Mouse (Mus musculus) thymus, postnatal 36 days (tissue): ENCODE data around the gene Sgcd.
A peak's percentile ranks its signal among the peaks of the same experiment; 100 is the strongest.
"Not testable (repeated sequence)": the region's sequence is repeated elsewhere in the genome, so short reads cannot be mapped to it uniquely, and the experiment has no call there.

ENCODE experiments used
- DNase-seq, 2 experiments: peaks; one replicate each; pipeline ENCODE4 v3.0.0; 2022; ENCODE audit warnings: mixed read lengths in 2 of 2

The Sgcd gene

DNA sequence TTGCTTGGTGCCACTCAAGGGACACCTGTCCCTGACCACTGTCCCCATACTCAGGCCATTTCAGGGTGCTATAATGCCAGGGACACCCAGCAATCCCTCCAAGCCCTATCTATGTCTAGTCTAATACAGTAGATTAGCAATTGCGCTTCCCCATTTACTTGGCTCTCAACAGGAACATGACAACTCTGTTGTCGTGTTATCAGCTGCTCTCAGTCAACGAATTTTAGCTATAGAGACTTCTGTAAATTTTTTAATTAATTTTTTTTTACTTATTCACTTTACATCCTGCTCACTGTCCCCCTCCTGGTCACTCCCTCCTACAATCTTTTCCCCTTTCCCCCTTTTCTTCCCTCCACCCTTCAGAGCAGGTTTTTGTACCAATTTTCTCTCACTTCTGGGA, 542.4 kb downstream of the Sgcd start:
- DNase-seq = no peak

DNA sequence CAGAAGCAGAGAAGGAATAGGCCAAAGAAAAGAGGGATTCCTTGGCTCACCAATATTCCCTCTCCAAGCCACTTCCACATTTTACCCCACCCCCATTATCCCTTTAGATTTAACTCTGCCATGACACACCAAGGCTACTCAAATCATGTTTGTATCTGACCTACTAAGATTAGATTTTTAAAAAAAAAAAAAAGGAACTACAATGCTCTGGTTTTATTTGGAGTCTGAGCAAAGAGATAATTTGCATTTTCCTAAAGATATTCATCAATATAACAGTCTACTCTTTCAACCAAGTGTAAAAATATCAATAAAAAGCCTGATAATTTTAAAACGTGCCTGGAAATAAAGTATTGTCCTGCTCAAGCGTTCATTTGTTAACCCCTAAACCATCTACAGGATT, 543.1 kb downstream of the Sgcd start:
- no peak for DNase-seq

DNA sequence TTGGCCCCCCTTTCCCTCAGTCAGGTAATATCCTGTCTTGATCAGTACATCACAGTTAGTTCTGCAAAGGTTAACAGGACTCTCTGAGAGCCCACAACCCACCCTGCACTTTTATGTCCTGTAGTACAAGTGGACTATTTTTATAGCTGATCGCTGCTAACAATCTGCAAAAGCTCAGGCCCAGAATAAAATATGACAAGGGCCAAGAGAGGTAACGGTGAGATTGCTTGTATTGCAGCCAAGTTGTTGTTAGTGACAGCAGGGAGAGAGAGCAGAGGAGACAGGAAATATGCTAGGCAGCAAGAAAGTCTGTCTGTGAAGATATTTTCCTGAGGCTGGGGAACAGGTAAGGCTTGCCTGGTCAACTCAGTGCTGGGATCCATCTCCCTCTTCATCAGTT, 546.5 kb downstream of the Sgcd start:
- DNase-seq = no peak

DNA sequence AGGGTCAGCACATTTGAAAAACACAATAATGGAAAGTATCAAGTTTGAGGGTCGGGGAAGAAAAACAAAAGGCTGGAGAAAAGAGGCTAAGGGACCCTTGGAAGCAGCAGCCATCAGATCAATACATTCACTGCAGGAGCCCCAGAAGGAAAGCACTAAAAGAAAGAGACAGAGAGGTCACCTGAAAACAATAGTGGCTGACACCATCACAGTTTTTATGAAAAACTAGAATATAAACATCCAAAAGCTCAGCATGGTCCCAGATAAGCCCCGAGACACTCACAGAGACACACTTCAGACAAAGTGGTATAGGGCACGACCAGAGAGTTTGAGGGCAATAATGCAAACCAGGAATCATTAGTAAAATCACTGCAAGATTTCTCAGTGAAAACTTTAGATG, 589.2 kb downstream of the Sgcd start:
- no peak for DNase-seq

DNA sequence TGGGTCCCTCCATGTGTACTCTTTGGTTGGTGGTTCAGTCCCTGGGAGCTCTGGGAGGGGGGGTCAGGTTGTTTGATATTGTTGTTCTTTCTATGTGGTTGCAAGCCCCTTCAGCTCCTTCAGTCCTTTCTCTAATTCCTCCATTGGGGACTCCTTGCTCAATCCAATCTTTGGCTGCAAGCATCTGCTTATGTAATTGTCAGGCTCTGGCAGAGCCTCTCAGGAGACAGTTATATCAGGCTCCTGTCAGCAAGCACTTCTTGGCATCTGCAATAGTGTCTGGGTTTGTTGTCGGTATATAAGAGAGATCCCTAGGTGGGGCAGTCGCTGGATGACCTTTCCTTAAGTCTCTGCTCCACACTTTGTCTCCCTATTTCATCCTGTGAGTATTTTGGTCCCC, 598.0 kb downstream of the Sgcd start:
- not testable (repeated sequence) for DNase-seq

DNA sequence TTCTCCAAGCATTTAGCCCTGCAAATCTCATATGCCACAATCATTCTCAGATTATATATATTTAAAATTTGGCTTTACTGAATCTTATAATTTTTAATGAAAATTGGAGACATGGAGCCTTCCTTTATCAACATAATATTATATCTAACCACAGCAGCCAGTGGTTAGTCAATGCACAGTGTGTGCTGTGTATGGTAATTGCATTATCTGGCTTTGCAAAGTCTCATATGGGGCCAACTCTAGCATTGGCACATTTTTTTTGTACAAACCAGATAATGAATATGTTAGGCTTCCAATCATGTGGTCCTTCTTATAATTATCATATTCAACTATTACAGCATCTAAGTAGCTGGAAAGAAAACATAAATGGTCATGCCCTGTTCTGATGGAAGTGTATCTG, 599.4 kb downstream of the Sgcd start:
- DNase-seq = no peak

DNA sequence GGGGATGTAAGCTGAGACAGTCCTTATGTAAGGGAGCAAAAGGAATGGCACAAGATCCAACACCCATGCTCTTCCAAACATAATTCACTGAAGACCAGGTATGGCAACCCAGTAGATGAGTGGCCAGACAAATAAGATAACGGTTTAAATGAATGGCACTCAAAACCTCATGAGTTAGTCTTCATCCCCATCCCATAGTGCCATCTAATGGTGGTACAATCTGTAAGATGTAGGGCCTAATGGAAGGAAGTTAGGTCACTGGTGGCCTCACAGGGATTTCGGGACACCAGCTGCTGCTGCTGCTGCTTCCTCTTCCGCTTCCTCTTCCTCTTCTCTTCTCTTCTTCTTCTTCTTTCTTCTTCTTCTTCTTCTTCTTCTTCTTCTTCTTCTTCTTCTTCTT, 601.0 kb downstream of the Sgcd start:
- DNase-seq = no peak

DNA sequence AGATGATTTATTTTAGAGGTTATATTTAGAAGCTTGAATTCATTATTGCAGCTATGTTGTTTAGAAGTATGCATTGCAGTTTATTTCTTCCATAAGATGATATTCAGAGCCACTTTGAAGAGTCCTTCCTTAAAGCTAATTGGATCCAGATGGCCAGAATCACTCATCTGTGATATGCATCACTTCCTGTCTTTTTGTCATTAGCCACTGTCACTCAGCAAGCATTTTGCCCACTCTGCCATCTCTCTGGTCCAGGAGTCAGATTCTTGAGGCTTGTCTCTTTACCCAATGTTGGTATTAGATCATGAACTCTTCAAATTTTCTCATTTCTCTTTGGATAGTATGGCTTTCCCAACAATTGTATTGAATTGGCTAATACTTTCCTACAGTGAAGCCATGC, 602.6 kb downstream of the Sgcd start:
- no peak for DNase-seq

DNA sequence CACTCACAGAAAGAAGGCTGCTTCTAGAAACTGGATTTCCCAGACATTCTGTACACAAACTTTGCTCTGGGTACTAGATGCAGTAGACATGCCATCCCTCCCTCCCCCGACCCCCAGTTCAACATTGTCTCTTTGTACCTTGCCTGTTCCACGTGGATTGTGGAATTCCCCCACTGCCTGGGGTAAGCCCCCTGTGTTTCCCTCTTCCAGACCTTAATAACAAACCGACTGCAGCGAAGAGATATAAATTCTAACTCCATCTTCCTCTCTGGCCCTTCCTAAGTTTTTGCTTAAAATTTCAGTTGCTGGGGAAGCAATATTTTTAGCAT, 609.2 kb downstream of the Sgcd start:
- no peak for DNase-seq

DNA sequence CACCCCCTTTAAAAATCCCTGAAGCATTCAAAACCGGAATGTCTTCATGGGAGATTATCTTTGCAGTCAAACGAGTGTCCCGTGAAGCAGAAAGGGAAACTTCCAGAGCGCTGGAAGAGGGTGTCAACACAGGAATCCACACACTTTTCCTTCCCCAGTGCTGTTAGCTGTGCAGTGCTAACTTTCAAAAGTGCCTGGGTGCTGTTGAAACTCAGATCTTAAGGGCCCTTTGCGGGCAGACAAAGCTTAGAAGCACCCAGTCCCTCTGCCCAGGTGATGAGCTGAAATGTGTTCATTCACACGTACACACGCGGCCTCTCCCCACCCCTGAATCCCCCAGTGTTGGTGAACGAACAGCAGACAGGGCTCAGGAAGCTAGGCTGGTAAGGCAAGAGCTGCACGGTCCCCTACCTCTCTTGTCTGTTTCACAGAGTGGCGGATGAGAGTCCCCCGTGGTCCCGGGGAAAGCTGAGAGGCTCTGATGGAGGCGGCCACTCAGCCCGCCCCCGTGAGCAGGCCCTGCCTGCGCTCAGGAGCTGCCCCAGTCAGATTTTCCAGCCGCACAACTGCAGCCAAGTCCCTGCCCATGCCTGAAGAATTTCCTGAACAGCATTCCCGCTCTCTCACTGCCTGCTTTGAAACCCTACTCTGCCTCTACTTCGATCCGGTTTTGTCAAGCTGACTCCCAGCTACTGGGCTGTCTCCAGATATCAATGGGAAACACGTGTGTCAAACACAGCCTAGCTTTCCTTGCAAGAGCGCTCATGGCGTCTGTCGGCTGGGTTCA, 609.7 kb downstream of the Sgcd start:
- DNase-seq = peak; percentile 1 to 11

DNA sequence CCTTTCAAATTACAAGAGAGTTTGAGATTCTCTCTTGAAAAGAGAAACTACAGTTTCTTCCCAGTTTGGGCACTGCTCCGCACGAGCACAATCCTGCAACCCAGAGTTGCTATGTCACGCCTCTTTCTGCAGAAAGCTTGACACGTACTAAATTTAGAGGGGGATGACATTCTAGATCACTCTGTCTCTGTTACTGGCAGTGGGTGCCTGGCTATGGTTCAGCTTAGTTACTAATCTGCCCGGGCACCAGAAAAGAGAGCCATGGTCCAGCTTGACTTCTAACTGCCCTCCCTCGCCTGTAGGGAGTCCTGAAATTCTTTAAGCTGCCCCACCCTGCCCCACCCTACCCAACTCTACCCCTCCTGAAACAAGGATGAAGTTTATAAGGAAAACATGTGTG, 611.3 kb downstream of the Sgcd start:
- DNase-seq = no peak

DNA sequence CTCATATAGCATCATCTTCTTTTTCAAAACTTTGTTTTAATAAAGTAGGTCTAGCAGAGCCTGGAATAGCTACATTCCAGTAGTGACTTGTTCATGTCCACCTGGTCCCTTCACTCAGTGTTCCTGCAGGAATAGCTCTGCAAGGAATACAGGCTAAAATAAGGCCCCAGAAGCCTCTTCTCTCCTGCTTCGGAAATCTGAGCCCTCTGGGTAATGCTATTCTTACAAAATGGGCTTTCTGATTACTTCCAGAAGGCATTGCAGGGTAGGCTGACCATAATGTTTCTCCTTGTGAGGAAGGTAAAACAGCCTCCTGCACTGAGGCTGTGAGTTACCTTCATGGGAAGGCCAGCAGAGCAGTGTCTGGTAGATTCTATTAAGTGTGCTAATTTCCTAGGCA, 611.9 kb downstream of the Sgcd start:
- DNase-seq = no peak

DNA sequence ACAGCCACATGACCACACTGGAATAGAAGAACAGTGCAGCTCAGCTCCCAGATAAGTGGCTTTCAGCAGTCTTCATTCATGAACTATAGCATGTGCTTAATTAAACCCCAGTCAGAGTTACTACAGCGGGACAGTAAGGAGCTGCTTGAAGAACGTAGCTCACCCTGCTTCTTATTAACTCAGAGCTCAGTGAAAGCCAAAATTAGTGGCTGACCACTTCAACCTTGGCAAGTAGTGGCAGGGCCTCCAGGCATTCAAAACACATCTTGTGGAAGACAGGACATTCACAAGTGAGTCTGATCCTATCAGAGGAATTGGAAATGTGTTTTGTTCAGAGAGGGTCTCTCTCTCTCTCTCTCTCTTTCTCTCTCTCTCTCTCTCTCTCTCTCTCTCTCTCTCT, 617.2 kb downstream of the Sgcd start:
- DNase-seq = no peak

DNA sequence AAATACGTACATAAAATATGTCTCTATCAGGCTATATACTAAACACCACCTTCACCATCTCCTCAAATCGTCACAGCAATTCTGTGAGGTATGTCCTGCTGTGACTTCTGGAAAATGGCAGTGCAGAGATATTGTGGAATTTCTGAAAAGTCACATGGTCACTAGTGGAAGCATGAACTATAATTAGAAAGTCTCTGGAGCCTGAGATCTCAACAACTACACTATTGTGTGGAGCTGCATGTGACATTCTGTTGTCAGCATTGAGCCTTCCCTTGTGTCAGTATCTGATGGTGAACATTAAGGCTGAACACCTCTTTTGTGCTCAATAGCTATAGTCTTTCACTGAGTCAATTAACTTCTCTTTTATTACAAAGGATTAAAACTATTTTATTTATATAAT, 637.2 kb downstream of the Sgcd start:
- no peak for DNase-seq

DNA sequence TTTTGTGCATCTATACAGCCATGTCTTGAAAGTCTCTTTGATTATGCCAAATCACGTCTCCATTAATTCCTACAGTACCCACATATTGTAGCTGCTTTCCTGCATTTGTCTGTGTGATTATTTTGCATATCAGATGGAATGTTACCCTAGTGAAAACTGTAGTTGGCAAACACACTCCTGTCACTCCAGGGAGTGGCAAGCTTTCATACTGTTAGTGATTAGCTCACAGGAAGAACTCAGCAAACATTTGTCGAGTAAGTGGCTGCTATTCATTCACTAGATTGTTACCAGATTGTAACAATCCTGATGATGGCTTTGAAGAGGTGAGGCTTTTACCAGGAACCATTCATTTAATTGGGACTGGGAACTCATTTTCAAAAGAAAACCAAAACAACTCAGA, 645.3 kb downstream of the Sgcd start:
- DNase-seq = no peak

DNA sequence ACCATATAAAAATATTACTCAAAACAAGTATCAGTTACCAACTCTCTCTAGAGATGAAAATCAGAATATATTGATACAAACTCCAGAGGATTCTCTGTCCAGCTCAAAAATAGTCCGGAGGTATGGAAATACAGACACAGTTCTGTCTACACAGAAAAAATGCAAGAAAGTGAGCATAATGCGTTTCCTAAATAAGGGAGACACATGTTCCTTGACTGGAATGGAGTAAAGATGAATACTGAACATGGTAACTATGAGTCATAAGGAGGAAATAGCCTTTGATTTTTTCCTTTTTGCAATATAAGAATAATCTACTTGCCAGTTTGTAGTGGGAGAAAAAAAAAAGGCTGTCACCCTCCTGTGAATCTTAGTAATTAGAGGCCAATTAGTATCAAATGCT, 655.1 kb downstream of the Sgcd start:
- DNase-seq = no peak

DNA sequence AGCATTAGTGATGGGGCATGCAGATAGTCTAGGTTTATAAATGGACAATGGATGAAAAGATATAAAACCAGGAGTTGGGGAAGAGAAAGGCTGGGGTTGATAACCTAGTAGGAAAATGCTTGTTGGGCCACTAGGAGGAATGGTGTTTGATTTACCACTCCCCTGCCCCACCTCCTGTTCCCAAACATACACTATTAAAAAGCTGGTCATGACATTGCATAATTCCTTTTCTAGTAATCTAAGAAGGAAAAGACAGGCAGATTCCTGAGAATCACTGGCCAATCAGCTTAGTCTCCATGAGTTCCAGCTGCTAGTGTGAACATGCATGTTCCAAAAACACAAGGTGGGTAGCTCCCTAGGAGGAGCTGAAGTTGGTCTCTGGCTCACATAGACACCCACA, 683.2 kb downstream of the Sgcd start:
- no peak for DNase-seq

DNA sequence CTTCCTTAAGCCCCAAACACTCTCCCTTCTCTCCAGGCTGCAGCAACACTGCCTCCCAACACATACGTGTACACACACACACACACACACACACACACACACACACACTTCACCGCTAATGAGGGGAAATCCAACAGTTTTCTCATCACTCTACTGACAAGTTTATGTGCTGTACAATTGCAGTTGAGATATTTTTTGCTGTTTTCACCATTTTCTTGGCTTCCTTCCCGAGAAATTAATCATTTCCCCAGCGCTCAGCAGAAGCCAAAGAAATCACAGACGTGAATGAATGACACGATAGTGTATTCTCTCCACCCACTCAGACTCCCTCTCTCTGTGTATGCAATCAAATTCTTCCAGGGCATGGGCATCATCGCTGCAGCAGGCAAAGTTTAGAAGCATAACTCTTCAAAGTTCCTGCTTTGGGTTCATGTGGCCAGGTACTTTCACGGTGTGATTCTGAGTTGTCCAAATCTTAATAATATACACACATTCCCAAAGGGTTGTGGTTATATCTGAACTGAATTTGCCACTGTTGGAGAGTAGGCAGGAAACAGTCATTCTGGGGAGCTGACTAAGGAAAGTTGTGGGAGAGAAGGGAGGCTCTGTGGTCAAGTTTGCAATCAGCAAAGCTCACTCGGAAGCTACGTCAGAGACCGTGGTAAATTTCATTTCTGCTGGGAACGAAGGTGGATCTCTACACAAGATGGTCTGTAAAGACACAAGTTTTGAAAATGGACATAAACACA, 683.9 kb downstream of the Sgcd start:
- DNase-seq = no peak

DNA sequence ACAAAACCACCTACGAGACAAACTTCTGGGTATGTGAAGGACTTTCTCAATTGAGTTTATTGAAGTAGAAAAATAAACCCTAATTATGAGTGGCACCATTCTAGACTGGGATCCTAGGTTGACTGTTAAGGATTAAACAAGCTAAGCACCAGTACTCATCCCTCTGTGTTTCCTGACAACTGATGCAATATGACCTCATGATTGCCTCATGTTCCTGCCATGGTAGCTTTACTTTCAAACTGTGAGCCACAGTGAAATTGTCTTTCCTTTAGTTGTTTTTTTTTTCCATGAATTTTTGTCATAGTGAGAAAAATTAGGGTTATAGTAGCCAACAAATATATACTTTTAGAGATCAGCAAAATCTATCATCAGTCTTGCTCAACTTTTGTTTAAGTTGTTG, 689.0 kb downstream of the Sgcd start:
- no peak for DNase-seq

DNA sequence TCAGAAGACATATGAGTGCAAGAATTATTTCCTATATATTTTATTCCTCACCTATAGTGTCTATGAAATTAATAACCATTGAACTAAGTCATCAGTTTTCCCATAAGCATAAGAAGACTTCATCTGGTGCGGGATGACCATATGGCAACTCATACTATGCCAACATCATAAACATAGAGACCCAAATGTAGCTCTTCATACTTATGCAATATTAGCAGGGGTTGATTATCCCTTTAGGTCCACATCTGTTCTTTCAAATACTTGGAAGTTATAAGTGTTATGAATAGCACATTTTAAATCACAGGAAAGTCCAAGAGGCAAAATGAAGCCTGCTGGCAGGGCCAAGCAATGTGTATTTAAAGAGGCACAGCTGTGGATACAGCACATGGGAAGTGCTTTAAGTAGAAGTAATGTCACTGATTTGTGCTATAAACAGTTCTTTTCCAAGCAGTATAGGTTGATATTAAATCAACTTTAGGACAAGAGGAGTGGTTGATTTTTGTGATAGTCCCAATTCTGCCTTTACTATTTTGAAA, 690.9 kb downstream of the Sgcd start:
- no peak for DNase-seq

DNA sequence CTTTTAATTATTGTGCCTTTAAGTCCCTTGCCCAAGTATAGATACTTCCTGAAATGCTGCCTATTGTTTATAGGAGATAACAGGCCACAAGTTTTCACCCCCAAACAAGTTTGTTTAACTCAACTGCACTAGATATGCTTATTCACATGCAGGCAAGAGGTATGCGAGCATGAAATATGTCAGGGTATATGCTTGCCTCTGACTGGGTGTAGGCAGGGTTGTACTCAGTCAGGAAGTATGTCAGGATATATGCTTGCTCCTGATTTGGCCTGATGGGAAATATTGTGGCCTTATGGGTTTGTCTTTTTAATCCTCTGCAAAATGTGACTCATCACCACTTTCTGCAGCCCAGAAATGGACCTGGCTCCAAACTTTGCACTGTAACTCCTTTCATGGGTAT, 694.0 kb downstream of the Sgcd start:
- DNase-seq = no peak

DNA sequence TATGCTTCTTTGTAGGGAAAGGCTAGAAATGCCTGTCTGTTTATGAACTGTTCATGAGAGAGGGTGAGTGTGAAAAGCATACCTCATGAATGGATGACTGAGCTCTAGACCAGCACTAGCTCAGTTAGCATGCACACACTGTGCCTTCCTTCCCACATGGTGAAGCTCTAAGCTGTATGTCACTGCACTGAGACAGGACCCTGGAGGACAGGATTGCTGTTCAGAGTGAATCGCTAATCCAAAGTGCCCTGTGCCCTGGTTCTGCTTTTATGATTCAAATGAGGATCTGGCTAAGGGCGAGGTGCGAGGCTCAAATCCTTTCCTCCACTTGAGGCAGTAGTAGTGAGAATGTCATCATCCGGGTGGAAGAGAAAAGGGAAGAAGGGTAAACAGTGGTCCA, 712.2 kb downstream of the Sgcd start:
- DNase-seq = no peak

DNA sequence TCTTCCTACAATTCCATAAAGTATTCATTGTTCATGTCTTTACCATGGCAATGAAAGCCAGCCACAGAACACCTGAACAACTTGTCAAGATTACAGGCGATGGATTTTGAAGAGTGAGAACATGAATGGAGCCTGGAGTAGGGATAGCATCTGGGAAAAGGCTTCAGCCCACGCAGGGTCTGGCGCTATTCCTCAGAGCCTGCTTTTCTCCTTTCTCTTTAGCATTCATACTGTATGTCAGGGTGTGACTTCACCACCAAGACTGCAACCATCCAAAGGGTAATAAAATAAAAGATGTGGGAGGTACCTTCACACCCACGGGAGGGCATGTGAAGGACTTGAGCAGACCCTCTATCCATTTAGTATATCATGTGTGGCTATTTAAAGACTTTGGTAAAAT, 720.2 kb downstream of the Sgcd start:
- no peak for DNase-seq

DNA sequence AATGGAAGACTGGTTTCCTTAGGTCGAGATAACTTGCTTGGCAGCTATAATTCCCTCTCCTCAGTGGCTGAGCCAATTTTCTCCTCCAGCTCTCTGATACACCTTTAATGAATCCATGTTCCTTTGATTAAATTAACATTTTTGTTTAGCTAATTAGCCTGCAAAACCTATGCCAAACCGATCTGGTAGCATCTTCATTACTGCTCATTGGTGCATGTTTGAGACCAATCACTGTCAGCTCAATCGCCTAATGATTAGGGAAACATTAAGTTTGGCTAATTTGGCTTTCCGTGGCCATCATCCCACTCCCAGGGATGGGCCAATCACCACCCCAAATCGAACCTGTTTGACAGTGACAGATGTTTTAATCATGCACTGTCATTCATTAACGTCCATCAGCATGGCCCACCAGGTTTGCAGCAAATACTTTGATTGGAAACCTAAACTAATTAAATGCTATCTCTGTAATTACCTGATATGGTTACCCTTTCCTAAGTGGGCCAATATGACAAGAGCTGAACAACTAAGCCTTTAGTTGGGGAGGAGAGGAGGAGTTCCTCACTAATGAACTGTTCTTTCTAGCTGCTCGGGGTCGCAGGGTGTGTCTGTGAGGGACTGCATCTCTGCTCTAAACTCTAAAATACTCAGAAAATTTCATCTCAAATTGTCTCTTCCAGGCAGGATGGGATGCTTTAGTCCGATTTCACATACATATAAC, 724.3 kb downstream of the Sgcd start:
- no peak for DNase-seq
